Mouse (Mus musculus): Measurements from ENCODE around the gene Dqx1. TPM values are rescaled to one million over a fixed set of nuclear protein-coding genes. Genes with fewer than 3 reads are reported as not detected.

Gene Dqx1
- polyA plus RNA-seq, 1 experiment from 2014 or later, result 0.88 TPM

GRCm38 (mm10) chr6:83037188-83037587, 20.5 kb upstream of the Dqx1 start:
- no peaks in the 10 kb centered on the region for H3K36me3 ChIP-seq (replicated peaks)
- no peak overlapping the region for H3K9ac ChIP-seq
- H3K4me2 ChIP-seq, result no peak overlapping the region
- no peak for ATAC-seq (ENCODE audit: low FRiP score)
- H3K9me3 ChIP-seq, result no peaks in the 10 kb centered on the region
- H3K27ac ChIP-seq, result no peak overlapping the region
- H3K4me3 ChIP-seq (replicated peaks), result no peak overlapping the region
- peaks cover 30% of the 10 kb centered on the region for H3K4me1 ChIP-seq
- WGBS, result 76% methylated on average over 8 of the region's 8 CpGs
- H3K27me3 ChIP-seq, result peaks cover 39% of the 10 kb centered on the region

GRCm38 (mm10) chr6:83038496-83039012, 19.1 kb upstream of the Dqx1 start:
- peak; percentile 65 for ATAC-seq (ENCODE audit: low FRiP score)
- peak overlapping the region; percentile 51 for H3K4me2 ChIP-seq
- H3K27me3 ChIP-seq, result peaks cover 28% of the 10 kb centered on the region
- H3K9me3 ChIP-seq, result no peaks in the 10 kb centered on the region
- WGBS, result 7% methylated on average over 24 of the region's 24 CpGs
- peak overlapping the region; percentile 9; the same call in 1 of the 2 replicates for H3K9ac ChIP-seq
- H3K4me1 ChIP-seq, result peaks cover 21% of the 10 kb centered on the region
- H3K4me3 ChIP-seq (replicated peaks), result peak overlapping the region; percentile 24
- H3K27ac ChIP-seq, result no peak overlapping the region
- H3K36me3 ChIP-seq (replicated peaks), result no peaks in the 10 kb centered on the region

GRCm38 (mm10) chr6:83040601-83041000, 17.0 kb upstream of the Dqx1 start:
- no peak overlapping the region for H3K27ac ChIP-seq
- ATAC-seq (ENCODE audit: low FRiP score), result no peak
- H3K27me3 ChIP-seq, result peaks cover 22% of the 10 kb centered on the region
- H3K4me3 ChIP-seq (replicated peaks), result no peak overlapping the region
- H3K9me3 ChIP-seq, result no peaks in the 10 kb centered on the region
- H3K4me2 ChIP-seq, result no peak overlapping the region
- H3K9ac ChIP-seq, result no peak overlapping the region
- H3K36me3 ChIP-seq (replicated peaks), result no peaks in the 10 kb centered on the region
- peaks cover 9% of the 10 kb centered on the region for H3K4me1 ChIP-seq
- WGBS, result 79% methylated on average over 5 of the region's 5 CpGs

- H3K4me1 ChIP-seq, result peaks cover 4% of the 10 kb centered on the region
- no peak overlapping the region for H3K9ac ChIP-seq
- 61% methylated on average over 6 of the region's 6 CpGs for WGBS
- no peak for ATAC-seq (ENCODE audit: low FRiP score)
- H3K4me3 ChIP-seq (replicated peaks), result no peak overlapping the region
- no peaks in the 10 kb centered on the region for H3K27me3 ChIP-seq
- H3K27ac ChIP-seq, result no peak overlapping the region
- H3K9me3 ChIP-seq, result no peaks in the 10 kb centered on the region
- no peaks in the 10 kb centered on the region for H3K36me3 ChIP-seq (replicated peaks)
- no peak overlapping the region for H3K4me2 ChIP-seq
These were observed 14.1 kb upstream of the Dqx1 start for GRCm38 (mm10) chr6:83043561-83043960.

- ATAC-seq (ENCODE audit: low FRiP score), result no peak
- Histone ChIP-seq H3K27me3 (no peaks in the 10 kb centered on the region), H3K4me2 (no peak overlapping the region), H3K4me3 (replicated peaks) (no peak overlapping the region), H3K36me3 (replicated peaks) (no peaks in the 10 kb centered on the region), H3K27ac (no peak overlapping the region), H3K9ac (no peak overlapping the region), H3K4me1 (no peaks in the 10 kb centered on the region), H3K9me3 (no peaks in the 10 kb centered on the region)
- 88% methylated on average over 5 of the region's 5 CpGs for WGBS
These were observed 13.7 kb upstream of the Dqx1 start for GRCm38 (mm10) chr6:83043993-83044392.

- Histone ChIP-seq H3K4me3 (replicated peaks) (no peak overlapping the region), H3K9ac (no peak overlapping the region), H3K36me3 (replicated peaks) (no peaks in the 10 kb centered on the region), H3K27me3 (no peaks in the 10 kb centered on the region), H3K4me1 (no peaks in the 10 kb centered on the region), H3K4me2 (no peak overlapping the region), H3K27ac (no peak overlapping the region), H3K9me3 (no peaks in the 10 kb centered on the region)
- WGBS, result 76% methylated on average over 9 of the region's 9 CpGs
- ATAC-seq (ENCODE audit: low FRiP score), result no peak
These were observed 12.9 kb upstream of the Dqx1 start for GRCm38 (mm10) chr6:83044742-83045141.

GRCm38 (mm10) chr6:83049367-83049766, 8.3 kb upstream of the Dqx1 start:
- H3K36me3 ChIP-seq (replicated peaks), result peaks cover 15% of the 10 kb centered on the region
- ATAC-seq (ENCODE audit: low FRiP score), result no peak
- H3K27ac ChIP-seq, result no peak overlapping the region
- H3K4me3 ChIP-seq (replicated peaks), result no peak overlapping the region
- H3K27me3 ChIP-seq, result no peaks in the 10 kb centered on the region
- H3K9me3 ChIP-seq, result no peaks in the 10 kb centered on the region
- 80% methylated on average over 10 of the region's 10 CpGs for WGBS
- H3K4me2 ChIP-seq, result no peak overlapping the region
- no peak overlapping the region for H3K9ac ChIP-seq
- peaks cover 13% of the 10 kb centered on the region for H3K4me1 ChIP-seq

- Histone ChIP-seq H3K27me3 (no peaks in the 10 kb centered on the region), H3K9me3 (no peaks in the 10 kb centered on the region), H3K4me1 (peaks cover 27% of the 10 kb centered on the region), H3K4me2 (peak overlapping the region; percentile 91), H3K4me3 (replicated peaks) (peak overlapping the region; percentile 97), H3K36me3 (replicated peaks) (peaks cover 35% of the 10 kb centered on the region), H3K9ac (peak overlapping the region; percentile 93), H3K27ac (peak overlapping the region; percentile 83; the same call in 1 of the 2 replicates)
- WGBS, result 3% methylated on average over 26 of the region's 26 CpGs
- ATAC-seq (ENCODE audit: low FRiP score), result peak; percentile 1; the same call in 1 of the 2 replicates
These were observed 4.3 kb upstream of the Dqx1 start for GRCm38 (mm10) chr6:83053136-83053960.

- H3K4me3 ChIP-seq (replicated peaks), result peak within 1 kb of the TSS; percentile 97
- H3K4me2 ChIP-seq, result peak within 1 kb of the TSS; percentile 91
- peak within 1 kb of the TSS; percentile 83 for H3K27ac ChIP-seq
- H3K36me3 ChIP-seq (replicated peaks), result peaks cover 35% of the 10 kb centered on the region
- H3K27me3 ChIP-seq, result no peaks in the 10 kb centered on the region
- under 1% methylated on average over 60 of the region's 64 CpGs for WGBS
- H3K9me3 ChIP-seq, result no peaks in the 10 kb centered on the region
- peaks cover 27% of the 10 kb centered on the region for H3K4me1 ChIP-seq
- peak; percentile 96 for ATAC-seq (ENCODE audit: low FRiP score)
- peak within 1 kb of the TSS; percentile 93 for H3K9ac ChIP-seq
These were observed 3.4 kb upstream of the Dqx1 start, which contains the start of gene Aup1 for GRCm38 (mm10) chr6:83054074-83054851. TSS of gene Aup1 (plus strand) at chr6:83054521.

- ATAC-seq (ENCODE audit: low FRiP score), result peak; percentile 41
- under 1% methylated on average over 50 of the region's 50 CpGs for WGBS
- Histone ChIP-seq H3K9ac (peak within 1 kb of the TSS; percentile 93), H3K4me2 (peak within 1 kb of the TSS; percentile 91), H3K4me3 (replicated peaks) (peak within 1 kb of the TSS; percentile 97), H3K4me1 (peaks cover 27% of the 10 kb centered on the region), H3K9me3 (no peaks in the 10 kb centered on the region), H3K27ac (peak within 1 kb of the TSS; percentile 83), H3K36me3 (replicated peaks) (peaks cover 35% of the 10 kb centered on the region), H3K27me3 (peaks cover under 1% of the 10 kb centered on the region; the same call in 1 of the 2 replicates)
These were observed 2.7 kb upstream of the Dqx1 start, which contains the start of gene Htra2 for GRCm38 (mm10) chr6:83054871-83055431. TSS of gene Htra2 (minus strand) at chr6:83055273.

- Histone ChIP-seq H3K9me3 (no peaks in the 10 kb centered on the region), H3K4me3 (replicated peaks) (no peak overlapping the region), H3K27me3 (peaks cover 38% of the 10 kb centered on the region), H3K4me1 (peaks cover 14% of the 10 kb centered on the region), H3K27ac (no peak overlapping the region), H3K36me3 (replicated peaks) (peaks cover 20% of the 10 kb centered on the region), H3K9ac (no peak overlapping the region), H3K4me2 (no peak overlapping the region)
- ATAC-seq (ENCODE audit: low FRiP score), result no peak
- 80% methylated on average over 2 of the region's 2 CpGs for WGBS
These were observed 1.1 kb downstream of the Dqx1 start for GRCm38 (mm10) chr6:83058725-83059124.

GRCm38 (mm10) chr6:83065995-83066394, 8.4 kb downstream of the Dqx1 start:
- H3K4me3 ChIP-seq (replicated peaks), result no peak overlapping the region
- WGBS, result 34% methylated on average over 8 of the region's 8 CpGs
- H3K9me3 ChIP-seq, result no peaks in the 10 kb centered on the region
- peaks cover 100% of the 10 kb centered on the region for H3K27me3 ChIP-seq
- ATAC-seq (ENCODE audit: low FRiP score), result no peak
- H3K4me2 ChIP-seq, result no peak overlapping the region
- H3K9ac ChIP-seq, result no peak overlapping the region
- H3K36me3 ChIP-seq (replicated peaks), result no peaks in the 10 kb centered on the region
- peaks cover 20% of the 10 kb centered on the region for H3K4me1 ChIP-seq
- no peak overlapping the region for H3K27ac ChIP-seq
